Mouse (Mus musculus) adrenal gland, postnatal 4 days (tissue): ENCODE data around the gene Pa2g4. TPM values are rescaled to one million over a fixed set of nuclear protein-coding genes. Genes with fewer than 3 reads are reported as not detected.
"Not testable (repeated sequence)": the region's sequence is repeated elsewhere in the genome, so short reads cannot be mapped to it uniquely, and the experiment has no call there.

Source experiments
- DNase-seq, 2 experiments: peaks; one replicate each; pipeline ENCODE4 v3.0.0; 2021 to 2022; ENCODE audit warnings: low spot score in 2 of 2, mixed read lengths in 2 of 2
- long read RNA-seq, 2 experiments: library from polyadenylated mRNA; stranded (forward); transcript quantifications; one replicate each; pipeline ENCODE4 v2.0.0; 2021
- total RNA-seq, 2 experiments: library from RNA; stranded (reverse); gene quantifications; 2 replicates each; pipeline ENCODE4 v1.2.3; 2021

Gene Pa2g4
- 100 to 1,000 TPM; 112 to 119 TPM for total RNA-seq
- long read RNA-seq, experiment 1, transcript Pa2g4-201 (12 exons, 2,432 nt), result major isoform, 93 of 106 reads
- long read RNA-seq, experiment 1, partial matches to known transcripts, result 6 of 106 reads
- long read RNA-seq, experiment 1, other reads (novel, unspliced or antisense), result 7 of 106 reads
- long read RNA-seq, experiment 2, transcript Pa2g4-201 (12 exons, 2,432 nt), result major isoform, 128 of 168 reads
- long read RNA-seq, experiment 2, partial matches to known transcripts, result 11 of 168 reads
- long read RNA-seq, experiment 2, other reads (novel, unspliced or antisense), result 29 of 168 reads

GRCm38 (mm10) chr10:128565788-128566531 is at the start of gene Pa2g4:
Gene Pa2g4 (minus strand): TSS chr10:128565987.
- peak; percentile 93 to 99 for DNase-seq

- DNase-seq, result no peak
These were observed 49.1 kb upstream of the Pa2g4 start for GRCm38 (mm10) chr10:128614934-128615333.

- not testable (repeated sequence) for DNase-seq
These were observed 48.0 kb upstream of the Pa2g4 start for GRCm38 (mm10) chr10:128613820-128614219.

GRCm38 (mm10) chr10:128613154-128613440 is 47.3 kb upstream of the Pa2g4 start:
- DNase-seq, result no peak

- peak; percentile 41 to 63 for DNase-seq
These were observed 46.8 kb upstream of the Pa2g4 start for GRCm38 (mm10) chr10:128612433-128613153.

GRCm38 (mm10) chr10:128606483-128606882 is 40.7 kb upstream of the Pa2g4 start:
- no peak for DNase-seq

GRCm38 (mm10) chr10:128602470-128603128 is 36.8 kb upstream of the Pa2g4 start:
- DNase-seq, result no peak

GRCm38 (mm10) chr10:128601499-128601898 is 35.7 kb upstream of the Pa2g4 start:
- no peak for DNase-seq

GRCm38 (mm10) chr10:128598476-128598875 is 32.7 kb upstream of the Pa2g4 start:
- no peak for DNase-seq

- DNase-seq, result no peak
These were observed 27.0 kb upstream of the Pa2g4 start for GRCm38 (mm10) chr10:128592797-128593196.

- DNase-seq, result no peak
These were observed 25.6 kb upstream of the Pa2g4 start for GRCm38 (mm10) chr10:128591436-128591835.

- peak; percentile 33 to 52 for DNase-seq
These were observed 24.5 kb upstream of the Pa2g4 start for GRCm38 (mm10) chr10:128590193-128590690.

GRCm38 (mm10) chr10:128589464-128590192 is 23.8 kb upstream of the Pa2g4 start, which contains the start of gene Erbb3:
Gene Erbb3 (minus strand): TSS chr10:128589652.
- DNase-seq, result peak; percentile 20 to 23

- no peak for DNase-seq
These were observed 23.1 kb upstream of the Pa2g4 start for GRCm38 (mm10) chr10:128588775-128589463.

- DNase-seq, result no peak
These were observed 22.3 kb upstream of the Pa2g4 start for GRCm38 (mm10) chr10:128588136-128588535.

- no peak for DNase-seq
These were observed 21.9 kb upstream of the Pa2g4 start for GRCm38 (mm10) chr10:128587697-128588096.

GRCm38 (mm10) chr10:128587120-128587519 is 21.3 kb upstream of the Pa2g4 start:
- DNase-seq, result no peak

- DNase-seq, result no peak
These were observed 20.8 kb upstream of the Pa2g4 start for GRCm38 (mm10) chr10:128586546-128586945.

GRCm38 (mm10) chr10:128584386-128584785 is 18.6 kb upstream of the Pa2g4 start:
- no peak for DNase-seq

GRCm38 (mm10) chr10:128583644-128584043 is 17.9 kb upstream of the Pa2g4 start:
- DNase-seq, result peak in 1 of 2 experiments; percentile 27
